Mouse (Mus musculus): Measurements from ENCODE around the gene Trpv1.

The Trpv1 gene

DNA sequence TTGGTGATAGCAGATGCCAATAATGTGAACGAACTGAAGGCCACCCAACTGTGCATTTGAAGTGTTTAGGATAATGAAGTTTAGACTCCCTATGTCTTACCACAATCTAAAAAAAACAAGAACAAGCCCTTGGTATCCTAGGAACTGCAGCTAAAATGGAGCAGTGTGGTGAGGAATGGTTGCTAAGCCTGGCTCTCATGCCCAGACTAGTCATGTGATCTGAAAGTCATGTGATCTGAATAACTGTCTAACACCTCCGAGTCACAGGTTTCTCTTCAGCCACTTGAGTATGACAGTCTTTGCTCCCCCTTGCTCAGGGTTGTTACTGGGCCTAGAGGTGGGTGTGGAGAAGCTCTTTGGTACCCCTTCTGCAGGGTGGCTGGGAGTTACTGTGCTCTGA is 1.6 kb upstream of the Trpv1 start:
- no peak for DNase-seq (ENCODE audit: low read depth in 1 of 2, low spot score in 2 of 2)

DNA sequence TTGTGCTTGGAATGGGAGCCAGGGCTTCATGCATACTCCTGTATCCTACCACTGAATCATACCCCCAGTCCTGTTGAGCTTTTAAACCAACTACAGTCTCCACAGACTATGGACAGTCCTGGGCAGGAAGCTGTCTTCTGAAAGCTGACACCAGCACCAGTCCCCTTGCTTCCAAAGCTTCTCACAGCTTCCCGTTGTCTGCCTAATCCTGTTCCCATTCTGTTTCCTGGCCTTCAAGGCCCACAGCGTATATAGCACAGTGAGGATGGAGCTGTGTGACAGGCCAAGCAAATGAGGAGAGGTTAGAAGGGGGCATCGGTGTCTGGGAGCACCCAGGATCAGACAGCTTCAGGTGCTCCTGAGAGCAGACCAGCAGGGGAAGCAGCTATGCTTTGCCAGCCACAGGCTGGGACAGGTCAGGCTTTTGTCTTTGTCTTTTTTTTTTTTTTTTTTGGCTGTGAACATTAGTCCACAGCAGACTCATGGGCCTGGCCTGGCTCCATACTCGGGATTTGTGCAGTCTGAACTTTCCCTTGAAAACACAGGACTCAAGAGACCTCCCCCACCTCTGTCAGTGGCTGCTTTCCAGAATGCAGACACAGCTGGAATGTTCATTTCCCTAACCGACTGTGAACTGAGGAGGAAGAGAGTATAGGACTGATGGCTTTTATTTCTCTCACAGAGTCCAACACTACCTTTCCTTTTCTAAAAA is 2.1 kb downstream of the Trpv1 start:
- DNase-seq (ENCODE audit: low read depth in 1 of 2, low spot score in 2 of 2), result no peak

DNA sequence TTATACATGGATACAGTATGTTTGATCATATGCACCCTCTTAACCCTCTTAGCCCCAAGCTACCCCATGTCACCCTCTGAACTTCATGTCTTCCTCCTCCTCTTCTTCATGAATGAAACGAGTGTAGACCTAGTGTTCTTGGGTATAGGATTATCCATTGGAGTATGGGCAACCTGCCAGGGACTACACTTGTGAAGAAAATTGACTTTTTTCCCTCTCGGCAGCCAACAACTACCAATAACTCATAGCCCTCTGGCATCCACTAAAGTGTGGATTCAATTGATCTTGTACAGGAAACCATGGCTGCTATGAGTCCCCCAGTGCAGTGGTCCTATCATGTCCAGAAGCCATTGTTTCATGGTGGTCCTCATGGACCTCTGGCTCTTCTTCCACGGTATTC is 2.6 kb downstream of the Trpv1 start:
- DNase-seq (ENCODE audit: low read depth in 1 of 2, low spot score in 2 of 2), result no peak

DNA sequence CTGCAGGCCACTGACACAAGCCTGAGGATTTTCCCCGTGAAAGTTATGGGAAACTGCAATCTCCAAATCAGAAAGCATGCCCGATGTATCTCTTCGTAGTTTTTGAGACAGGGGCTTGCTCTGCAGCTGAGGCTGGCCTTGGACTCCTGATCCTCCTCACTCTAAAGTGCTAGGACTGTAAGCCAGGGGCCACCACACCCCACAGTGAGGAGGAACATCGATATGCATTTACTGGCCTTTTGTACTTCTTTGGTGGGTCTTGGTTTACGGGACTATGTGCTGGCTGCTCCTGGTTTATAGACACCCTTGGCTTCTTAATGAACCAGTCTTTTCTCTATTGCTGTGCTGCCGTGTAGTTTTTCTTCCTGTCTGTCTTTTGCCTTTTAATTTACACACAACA is 8.1 kb downstream of the Trpv1 start:
- no peak for DNase-seq (ENCODE audit: low read depth in 1 of 2, low spot score in 2 of 2)

DNA sequence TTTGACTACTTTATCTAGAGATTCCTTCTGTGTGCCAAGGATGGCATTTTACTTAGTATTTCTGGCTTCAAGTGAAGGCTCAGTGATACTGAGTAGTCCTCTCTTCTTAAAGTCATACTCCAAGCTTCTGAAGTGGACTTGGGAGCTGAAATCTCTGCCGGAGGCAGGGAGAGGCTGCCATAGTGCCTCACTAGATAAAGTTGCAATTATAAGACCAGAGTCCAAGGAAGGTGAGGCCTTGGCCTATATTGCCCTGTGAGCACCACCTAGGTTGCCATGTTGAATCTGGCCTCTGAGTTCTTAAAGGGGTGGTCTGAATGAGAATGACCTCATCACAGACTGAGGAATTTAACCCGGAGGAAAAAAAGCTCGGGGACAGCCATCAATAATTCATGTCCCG is 8.7 kb downstream of the Trpv1 start:
- DNase-seq (ENCODE audit: low read depth in 1 of 2, low spot score in 2 of 2), result no peak

DNA sequence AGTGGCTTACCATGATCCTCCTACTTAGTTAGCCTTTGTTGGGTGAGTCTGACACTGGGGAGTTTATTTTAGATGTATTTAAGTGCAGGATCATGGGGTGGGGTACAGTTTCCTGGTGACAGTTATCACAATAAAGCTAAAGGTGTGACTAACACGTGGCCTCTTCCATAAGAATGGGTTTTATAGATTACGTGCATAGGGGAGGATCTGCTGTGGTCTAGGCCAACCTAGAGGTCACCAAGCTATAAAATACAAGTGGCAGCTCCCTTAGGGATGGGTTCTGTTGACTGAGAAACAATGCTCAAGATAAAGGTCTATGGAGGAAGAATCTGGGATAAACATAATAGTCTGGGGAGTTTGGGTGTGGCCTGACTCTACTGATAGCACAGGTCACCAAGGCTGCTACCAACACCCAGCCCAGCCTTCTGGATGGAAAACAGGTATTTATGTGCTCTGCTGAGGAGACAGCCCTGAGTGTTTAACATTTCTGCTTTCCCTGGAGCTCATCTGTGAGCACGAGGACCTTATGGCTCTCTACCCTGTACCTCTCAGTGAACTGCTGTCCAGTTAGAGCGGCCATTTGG is 23.4 kb downstream of the Trpv1 start:
- no peak for DNase-seq (ENCODE audit: low read depth in 1 of 2, low spot score in 2 of 2)

DNA sequence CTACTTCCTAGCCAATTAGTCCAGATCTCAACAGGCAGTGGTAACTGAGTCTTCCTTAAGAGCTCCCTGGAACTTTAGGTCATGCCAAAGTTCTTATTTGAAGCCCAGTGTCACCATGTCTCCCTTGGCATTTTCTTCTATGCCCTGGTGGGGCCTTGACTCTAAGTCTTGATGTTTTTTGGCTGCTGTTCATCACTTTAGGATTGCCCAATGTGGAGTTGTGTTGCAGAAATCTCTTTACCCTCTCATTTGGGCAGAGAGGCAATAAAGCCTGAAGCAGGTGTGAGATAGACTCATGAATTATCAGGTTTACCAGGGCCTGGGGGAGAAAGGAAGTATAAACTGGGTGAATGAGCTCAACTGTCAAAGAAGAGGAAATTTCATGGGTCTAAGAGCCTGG is 24.6 kb downstream of the Trpv1 start:
- no peak for DNase-seq (ENCODE audit: low read depth in 1 of 2, low spot score in 2 of 2)

DNA sequence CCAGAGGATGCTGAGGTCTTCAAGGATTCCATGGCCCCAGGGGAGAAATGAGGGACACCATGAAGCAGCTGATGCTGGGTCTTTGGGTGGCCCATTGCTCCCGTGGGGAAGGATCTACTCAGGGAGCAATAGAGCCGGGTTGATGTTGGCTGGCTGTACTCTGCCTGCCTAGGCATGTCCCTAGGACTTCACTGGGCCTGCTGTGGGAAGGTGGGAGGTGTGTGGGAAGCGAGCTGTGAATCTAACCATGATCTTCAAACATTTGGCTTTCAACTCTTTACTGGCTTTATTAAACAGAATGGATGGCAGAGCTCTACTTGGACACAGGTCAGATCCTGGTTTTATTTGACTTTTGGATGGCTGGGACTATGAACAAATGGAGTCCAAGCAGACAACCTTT is 26.4 kb downstream of the Trpv1 start:
- DNase-seq (ENCODE audit: low read depth in 1 of 2, low spot score in 2 of 2), result no peak

DNA sequence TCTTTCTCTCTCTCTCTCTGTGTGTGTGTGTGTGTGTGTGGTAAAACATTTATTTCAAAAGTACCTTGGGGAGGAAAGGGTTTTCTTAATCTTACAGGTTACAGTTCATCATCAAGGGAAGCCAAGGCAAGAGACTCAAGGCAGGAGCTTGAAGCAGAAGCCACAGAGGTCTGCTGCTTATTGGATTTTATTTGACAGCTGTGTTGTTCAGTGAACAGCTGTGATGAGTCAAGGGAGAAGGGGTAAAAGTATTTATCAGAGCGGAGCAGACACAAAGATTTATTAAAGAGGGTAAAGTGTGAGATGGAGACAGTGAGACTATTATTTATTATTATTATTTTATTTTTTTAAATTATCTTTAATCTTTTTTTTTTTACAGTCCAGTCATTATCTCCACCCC is 27.3 kb downstream of the Trpv1 start:
- no peak for DNase-seq (ENCODE audit: low read depth in 1 of 2, low spot score in 2 of 2)

DNA sequence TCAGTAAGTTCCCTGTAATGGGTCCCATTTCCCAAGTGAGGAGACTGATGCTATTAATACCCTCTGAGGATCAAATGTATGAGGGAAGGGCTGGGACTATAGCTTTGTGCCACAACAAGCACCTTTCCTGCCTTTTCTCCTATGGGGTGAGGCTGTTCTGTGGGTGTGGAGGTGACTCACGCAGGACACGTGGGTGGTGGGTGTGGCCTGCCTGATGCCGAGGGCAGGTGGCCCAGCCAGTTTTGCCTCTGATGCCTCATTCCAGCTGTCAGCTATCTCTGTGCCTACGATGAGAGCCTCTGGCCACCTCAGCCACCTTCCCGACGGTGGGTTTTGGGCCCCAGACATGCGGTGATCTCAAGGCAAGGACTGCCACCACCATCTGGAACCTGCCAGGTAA is 33.2 kb downstream of the Trpv1 start, which contains the start of gene Trpv3:
TSS of gene Trpv3 (plus strand) at position 122 of the 400 bp plus-strand sequence.
- no peak for DNase-seq (ENCODE audit: low read depth in 1 of 2, low spot score in 2 of 2)

DNA sequence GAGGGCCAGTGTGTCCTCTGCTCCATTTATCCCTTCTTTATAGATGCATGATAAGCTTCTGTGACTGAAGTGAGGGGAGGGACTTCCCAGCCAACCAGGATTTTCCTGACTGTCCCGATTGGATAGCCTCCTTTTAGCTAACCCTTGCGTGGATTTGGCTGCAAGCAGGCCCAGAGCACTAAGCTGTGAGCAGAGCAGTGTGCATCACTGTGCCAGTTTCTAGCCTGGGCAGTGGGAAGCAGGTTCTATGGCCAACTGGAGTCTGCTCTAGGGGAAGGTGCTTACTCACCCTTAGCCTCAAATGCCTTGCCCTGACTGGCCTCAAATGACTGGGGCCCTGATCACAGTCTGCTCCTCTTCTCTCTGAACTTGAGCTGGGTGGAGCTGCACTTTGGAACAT is 40.7 kb downstream of the Trpv1 start:
- DNase-seq (ENCODE audit: low read depth in 1 of 2, low spot score in 2 of 2), result no peak

DNA sequence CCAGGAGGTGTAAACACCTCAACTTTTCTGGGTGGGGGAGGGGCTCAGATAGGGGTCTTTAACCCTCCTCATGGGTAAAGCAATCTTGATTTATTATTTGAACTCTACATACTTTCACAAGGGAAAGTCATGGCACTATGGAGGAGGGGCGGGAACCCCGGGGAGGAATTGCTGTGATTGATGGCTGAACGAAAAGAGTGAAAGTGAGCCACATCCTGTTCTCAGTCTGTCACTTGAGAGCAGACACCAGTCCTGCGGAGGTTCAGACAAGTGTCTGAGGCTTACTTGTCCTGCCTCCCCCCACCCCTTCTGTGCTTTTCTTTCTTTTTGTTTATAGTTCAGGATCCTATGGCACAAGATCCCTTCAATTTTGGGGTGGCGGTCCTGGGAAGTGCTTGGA is 46.6 kb downstream of the Trpv1 start:
- no peak for DNase-seq (ENCODE audit: low read depth in 1 of 2, low spot score in 2 of 2)

DNA sequence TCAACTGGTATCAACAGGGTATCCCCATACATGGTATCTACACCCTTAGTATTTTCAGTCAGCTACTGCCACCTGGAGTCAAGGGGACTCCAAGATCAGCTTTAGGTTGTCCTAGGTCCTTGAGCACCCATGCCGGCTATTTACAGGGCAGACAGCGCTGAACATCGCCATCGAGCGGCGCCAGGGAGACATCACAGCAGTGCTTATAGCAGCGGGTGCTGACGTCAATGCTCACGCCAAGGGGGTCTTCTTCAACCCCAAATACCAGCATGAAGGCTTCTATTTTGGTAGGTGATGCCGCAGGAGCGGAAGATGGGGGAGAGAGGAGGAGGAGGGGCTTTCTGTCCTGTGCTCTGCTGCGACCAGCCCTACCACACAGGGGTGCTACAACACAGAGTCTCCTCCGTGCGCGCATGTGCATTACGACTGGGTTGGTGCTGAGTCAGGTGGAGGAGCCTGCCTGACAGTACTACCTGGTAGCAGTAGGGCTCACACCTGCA is 47.5 kb downstream of the Trpv1 start:
- no peak for DNase-seq (ENCODE audit: low read depth in 1 of 2, low spot score in 2 of 2)

DNA sequence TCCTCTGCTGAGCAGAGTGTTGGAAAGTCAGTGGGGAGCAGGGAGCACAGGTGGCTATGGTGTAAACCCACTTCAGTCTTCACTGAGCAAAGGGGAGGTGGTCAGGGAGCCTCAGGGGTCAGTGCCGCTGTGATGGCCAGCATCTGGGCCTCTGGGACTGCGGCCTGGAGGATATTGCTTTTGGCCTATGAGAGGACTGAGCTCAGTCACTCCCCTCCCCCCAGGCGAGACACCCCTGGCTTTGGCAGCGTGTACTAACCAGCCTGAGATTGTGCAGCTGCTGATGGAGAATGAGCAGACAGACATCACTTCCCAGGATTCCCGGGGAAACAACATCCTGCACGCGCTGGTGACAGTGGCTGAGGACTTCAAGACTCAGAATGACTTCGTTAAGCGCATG is 49.3 kb downstream of the Trpv1 start:
- no peak for DNase-seq (ENCODE audit: low read depth in 1 of 2, low spot score in 2 of 2)

DNA sequence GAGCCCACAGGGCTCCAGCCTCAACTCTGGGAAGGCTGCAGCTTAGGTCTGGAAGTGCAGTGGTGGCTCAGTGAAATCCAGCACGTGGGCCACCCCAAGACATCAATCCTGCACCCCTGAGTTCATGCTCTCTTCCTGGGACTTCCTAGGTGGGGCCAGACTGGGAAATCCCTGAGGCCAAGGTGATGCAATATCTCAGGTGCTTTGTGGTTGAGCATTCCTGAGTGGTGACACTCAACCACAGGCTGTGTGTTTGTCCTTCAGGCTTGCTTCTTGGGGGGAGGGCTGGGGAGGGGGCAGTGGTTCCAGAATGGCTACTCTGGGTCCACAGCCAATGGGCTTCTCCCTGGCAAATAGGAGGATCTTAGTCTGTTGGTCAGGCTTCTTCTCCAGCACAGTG is 49.8 kb downstream of the Trpv1 start:
- DNase-seq (ENCODE audit: low read depth in 1 of 2, low spot score in 2 of 2), result no peak

DNA sequence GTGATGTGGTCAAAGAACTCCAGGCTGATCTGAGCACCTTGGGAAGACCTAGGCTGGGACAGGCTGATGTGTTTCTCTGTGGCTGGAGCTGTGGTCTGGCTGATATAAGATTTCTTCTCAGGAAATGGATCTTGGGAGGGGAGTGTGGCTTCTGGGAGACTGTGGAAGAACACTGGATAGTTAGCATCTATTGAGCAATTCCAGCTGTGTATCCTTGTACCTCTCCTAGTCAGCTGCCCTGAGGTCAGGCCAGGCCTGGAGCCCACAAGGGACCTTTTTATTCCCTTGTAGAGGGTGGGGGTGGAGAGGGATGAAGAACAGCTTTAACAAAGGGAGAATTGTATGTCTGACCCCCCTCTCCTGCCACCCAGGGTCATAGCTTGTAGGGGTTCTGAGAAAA is 50.3 kb downstream of the Trpv1 start:
- no peak for DNase-seq (ENCODE audit: low read depth in 1 of 2, low spot score in 2 of 2)

DNA sequence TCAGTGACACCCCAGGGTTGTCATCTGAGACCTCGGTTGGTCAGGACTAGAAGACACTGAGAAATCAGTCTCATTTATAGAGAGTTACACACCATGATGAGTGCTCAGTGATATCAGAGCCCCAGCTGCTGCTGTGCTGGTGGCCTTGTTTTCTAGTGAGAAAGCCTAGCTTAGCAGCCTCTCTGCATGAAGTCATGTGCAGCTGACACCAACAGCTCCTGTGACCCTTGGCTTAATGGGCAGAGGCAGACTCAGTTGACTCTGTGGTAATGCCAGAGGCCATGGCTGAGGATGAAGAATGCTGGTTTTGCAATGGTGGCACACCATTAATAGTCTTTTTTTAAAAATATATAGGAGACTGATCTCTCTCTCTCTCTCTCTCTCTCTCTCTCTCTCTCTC is 55.5 kb downstream of the Trpv1 start:
- DNase-seq (ENCODE audit: low read depth in 1 of 2, low spot score in 2 of 2), result no peak

DNA sequence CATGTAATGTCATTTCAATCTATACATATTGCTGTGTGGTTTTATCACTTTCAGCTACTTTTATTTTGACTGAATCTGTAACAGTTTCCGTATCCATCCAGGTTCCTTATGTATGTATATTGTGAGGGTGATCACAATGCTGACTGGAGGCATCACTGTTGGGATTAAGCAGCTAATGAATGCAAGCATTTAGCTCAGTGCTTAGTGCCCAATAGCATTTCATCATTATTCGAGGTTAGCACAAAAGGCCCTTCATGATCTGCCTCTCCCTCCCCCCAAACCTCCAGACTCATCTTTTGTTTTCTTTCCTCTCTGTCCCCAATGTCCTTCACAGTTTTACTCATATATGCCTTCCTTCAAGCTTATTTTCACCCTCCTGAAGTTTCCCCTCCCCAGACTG is 69.0 kb downstream of the Trpv1 start:
- DNase-seq (ENCODE audit: low read depth in 1 of 2, low spot score in 2 of 2), result no peak

Measured in monocyte, adult 2 months (primary cell).